Mouse (Mus musculus) right cerebral cortex, adult 18-20 months (tissue): ENCODE measurements around the gene Thrb.
"Not testable (repeated sequence)": the region's sequence is repeated elsewhere in the genome, so short reads cannot be mapped to it uniquely, and the experiment has no call there.

Experiments used
- DNase-seq: peaks from one replicate; pipeline ENCODE4 v3.0.0; 2022; ENCODE audit warnings: mixed read lengths

Gene Thrb

GRCm38 (mm10) chr14:17894791-17895190, 234.7 kb downstream of the Thrb start:
- no peak for DNase-seq

DNA sequence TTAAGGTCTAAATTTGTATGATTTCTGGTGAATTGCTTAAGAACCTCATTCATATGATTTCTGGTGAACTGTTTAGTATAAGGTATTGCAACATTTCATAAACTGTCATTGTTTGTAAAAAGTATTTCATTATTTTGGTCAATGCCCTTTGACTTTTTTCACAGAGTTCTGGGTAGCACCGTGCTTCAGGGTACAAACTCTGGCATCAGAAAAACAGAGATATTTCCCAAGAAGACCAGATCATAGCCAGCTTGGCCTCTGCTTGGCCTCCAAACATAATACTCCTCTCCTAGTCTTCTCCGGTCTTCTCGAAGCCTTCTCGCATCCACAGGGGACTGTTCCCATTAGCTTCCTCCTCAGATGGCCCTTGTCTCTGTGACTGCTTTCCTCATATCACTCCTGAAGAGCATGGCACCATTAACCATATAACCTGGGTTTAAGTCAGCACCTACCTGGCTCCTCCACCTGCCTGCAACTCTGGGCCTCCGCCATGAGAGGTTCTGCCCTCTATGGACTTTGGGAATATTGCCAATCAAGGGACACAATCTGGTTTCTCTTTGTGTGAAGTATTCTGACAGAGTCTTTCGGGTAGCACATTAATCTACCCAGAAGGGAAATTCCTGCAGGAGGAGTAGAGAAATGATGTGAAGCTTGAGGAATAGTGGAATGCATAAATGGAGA, 239.8 kb downstream of the Thrb start:
- no peak for DNase-seq

DNA sequence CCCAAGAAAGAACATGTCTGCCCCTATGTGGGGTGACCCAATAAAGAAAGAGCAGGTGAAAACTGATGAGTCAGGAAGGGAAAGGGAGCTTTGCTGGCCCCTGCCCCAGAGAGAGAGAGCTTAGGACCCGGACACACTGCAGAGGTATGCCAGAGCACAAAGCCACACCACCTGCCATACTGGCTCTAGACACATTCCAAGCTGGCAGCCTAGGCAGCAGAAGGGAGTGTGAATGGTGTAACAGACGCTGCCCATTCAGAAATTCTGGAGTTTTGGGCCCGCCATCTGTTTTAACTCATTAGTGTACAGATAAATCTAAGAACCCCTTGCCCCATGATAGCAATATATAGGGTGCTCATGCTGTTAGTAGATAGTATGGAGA, 240.3 kb downstream of the Thrb start:
- DNase-seq = no peak

DNA sequence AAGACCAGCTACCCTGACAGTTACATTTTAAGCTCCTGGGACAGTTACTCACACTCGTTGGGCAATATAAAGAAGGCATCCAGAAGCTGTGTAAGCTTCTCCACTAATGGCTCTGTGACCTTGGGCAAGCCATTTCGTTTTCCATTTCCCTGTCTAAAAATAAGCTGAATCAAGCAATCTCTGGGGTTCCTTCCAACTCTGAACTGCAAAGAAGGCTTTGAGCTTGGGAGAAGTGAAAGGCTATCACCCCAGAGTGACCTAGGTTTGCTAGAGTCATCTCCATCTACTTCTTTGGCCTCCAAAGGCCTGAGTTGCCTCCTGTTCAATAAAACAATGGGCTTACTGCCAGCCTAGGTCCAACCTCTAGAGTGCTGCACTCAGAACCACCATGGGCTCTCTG, 242.4 kb downstream of the Thrb start:
- DNase-seq = no peak

DNA sequence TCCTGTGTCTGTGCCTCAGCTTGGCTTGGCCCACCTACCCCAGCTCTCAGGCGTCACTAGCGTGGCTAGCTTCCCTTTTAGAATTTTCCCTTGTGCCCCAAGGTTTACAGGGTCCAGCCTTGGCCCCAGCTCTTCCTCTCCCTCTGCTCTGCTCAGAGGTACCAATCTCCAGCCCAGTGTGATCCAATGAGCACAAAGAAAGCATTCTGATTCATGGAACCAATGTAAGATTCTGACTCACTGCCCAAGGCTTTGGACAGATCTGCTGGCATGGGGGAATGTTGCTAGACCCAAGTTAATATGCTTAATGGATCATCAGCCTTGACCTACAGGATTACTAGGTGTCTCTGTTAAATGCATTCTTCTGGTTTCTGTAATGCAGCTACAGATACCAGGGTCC, 243.1 kb downstream of the Thrb start:
- no peak for DNase-seq

- DNase-seq = no peak
These were observed 244.5 kb downstream of the Thrb start for GRCm38 (mm10) chr14:17904554-17904953.

- DNase-seq = no peak
These were observed 245.6 kb downstream of the Thrb start for GRCm38 (mm10) chr14:17905627-17906026.

DNA sequence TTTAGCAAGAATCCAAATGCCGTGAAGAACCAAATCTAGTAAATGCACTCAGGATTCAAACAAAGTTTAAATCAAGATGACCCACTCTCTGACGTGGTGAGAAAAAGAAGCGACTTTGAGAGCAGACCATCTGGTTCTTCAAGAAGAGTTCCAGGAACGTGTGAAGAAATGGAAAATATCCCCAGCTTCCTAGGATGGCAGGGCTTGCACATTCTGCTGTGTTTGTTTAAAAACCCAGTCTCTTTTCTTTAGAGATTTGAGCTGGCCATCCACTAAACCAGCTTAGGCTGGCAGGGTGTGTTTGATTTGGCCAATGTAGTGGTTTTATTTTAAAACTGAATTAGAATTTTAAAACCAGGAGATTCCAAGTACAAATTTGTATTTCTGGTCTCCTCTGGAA, 246.9 kb downstream of the Thrb start:
- peak; percentile 40 for DNase-seq

- DNase-seq = no peak
These were observed 251.1 kb downstream of the Thrb start for GRCm38 (mm10) chr14:17911157-17911556.

- no peak for DNase-seq
These were observed 252.6 kb downstream of the Thrb start for GRCm38 (mm10) chr14:17912573-17913207.

GRCm38 (mm10) chr14:17915556-17915955, 255.5 kb downstream of the Thrb start:
- no peak for DNase-seq

DNA sequence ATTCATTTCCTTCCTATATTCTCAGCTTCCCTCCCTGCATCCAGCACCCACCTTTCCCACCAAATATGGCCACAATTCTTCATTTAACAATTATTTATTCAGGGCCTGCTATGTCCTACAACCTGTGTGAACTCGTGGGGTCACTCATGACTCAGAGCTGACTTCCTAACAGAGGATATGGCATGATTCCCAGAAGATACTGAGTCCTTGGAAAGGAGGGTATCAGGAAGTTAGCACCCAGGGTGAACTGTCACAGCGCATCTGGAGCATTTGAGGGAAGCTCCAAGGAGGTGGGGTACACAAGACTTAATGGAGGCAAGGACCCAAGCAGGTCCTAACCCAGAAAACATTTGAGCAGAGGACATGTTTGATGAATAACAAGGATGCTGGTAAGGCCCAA, 256.6 kb downstream of the Thrb start:
- DNase-seq = no peak

- DNase-seq = no peak
These were observed 257.2 kb downstream of the Thrb start for GRCm38 (mm10) chr14:17917124-17917763.

DNA sequence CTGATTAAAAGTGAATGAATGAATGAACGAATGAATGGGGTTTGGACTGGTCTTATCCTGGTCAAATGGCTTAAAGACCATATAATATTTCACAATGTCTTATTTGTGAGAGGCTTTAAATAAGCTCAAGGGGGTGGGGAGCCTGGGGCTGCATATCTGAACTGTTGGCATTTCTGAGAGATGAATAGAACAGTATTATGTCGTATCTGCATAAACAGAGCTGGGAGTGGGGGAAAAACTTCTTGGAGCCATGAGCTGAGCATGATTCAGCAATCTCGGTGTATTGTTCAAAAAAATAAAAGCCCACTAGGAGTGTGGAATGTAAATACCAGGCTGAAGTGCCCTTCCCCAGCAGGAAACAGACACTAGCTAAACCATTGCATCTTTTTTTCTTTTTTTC, 257.8 kb downstream of the Thrb start:
- no peak for DNase-seq

DNA sequence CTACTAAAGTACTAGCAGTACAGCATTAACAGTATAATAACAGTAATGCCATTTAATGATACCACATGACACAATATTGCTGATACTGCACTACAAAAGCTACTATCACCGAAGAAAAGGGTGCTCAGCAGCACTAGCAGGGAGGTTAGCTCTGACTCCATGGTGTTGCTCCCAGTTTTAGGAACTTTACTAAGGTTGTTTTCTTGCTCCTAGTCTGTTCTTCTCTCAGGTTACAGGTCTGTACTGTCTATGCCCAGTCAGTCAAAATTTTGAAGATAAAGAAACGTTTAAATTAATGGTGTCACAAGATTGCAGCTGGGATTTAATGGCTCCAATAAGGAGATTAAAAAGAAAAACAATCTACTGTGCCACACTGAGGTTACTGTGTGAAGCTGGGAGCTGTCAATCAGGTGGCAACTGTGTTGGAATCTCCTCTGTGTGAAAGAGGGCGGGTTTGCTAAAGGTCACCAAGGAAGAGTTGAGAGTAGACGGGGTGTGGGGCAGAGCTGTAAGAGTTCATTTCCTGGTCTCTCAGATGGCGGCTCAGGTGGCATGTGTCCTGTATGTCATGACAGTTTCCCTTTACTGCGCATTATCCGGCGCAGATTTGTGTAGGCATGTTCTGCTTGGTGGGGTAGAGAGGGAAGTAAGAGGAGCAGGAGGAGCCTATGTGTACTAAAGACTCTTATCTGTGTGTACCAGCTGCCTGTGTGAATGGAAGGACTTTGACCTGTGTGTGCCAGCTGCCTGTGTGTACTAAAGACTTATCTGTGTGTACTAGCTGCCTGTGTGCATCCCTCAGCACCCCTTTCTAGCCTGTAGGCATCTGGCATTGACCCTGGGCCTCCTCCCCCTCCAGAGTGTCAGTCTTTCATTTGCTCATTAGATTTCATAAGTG, 263.0 kb downstream of the Thrb start:
- DNase-seq = no peak

DNA sequence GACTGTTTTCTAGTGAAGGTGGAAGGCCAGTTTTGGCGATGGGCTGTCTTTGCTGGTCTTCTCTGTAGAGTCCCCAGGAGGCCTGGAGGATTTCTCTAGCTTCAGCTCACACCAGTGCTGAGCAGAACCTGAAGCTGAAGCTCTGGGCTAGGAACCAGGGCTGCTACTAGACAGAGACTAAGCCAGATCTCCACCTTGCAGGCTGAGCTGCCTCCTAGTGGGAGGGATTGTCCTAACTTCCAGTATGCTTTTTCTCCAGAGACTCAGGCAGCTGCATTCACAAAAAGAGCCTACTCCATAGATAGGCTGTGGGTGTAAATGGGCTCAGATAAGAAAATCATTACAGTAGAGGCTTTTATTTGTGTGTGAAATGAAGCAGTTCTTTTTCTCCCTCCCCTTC, 267.4 kb downstream of the Thrb start:
- peak; percentile 86 for DNase-seq

- no peak for DNase-seq
These were observed 269.5 kb downstream of the Thrb start for GRCm38 (mm10) chr14:17929585-17929984.

DNA sequence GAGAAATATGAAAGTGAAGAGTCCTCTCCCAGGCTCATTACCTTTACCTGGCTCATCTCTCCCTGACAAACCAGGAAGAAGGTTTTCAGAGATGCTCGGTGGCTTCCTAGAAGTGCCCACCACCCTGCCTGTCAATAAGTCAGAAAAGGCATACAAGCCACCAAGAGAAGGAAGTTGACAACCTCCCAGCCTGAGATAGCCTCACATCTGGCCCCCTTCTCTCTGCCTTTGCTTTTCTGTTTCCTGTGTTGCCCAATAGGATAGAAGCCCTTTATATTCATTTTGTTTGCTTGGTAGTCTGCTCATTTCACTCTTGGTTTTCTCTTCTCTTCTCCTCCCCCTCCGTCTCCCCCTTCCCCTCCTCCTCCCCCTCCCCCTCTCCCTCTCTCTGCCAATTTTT, 273.4 kb downstream of the Thrb start:
- DNase-seq = no peak

- DNase-seq = not testable (repeated sequence)
These were observed 274.7 kb downstream of the Thrb start for GRCm38 (mm10) chr14:17934779-17935178.

GRCm38 (mm10) chr14:17954038-17954437, 294.0 kb downstream of the Thrb start:
- DNase-seq = no peak

GRCm38 (mm10) chr14:17959901-17960300, 299.8 kb downstream of the Thrb start:
- DNase-seq = no peak

- peak; percentile 49 for DNase-seq
These were observed 307.2 kb downstream of the Thrb start for GRCm38 (mm10) chr14:17967117-17967726.

- no peak for DNase-seq
These were observed 312.1 kb downstream of the Thrb start for GRCm38 (mm10) chr14:17972132-17972531.
